Mouse (Mus musculus) hindbrain, embryonic 11.5 days (tissue): ENCODE data around the gene Irf2bp1. TPM values are rescaled to one million over a fixed set of nuclear protein-coding genes. Genes with fewer than 3 reads are reported as not detected.

Source experiments
- ATAC-seq: fragments of 200-750 bp; cut with Nextera tagmentation; 2 replicates; pipeline ENCODE4 v1.8.0; 2017; ENCODE audit warnings: mild to moderate bottlenecking, moderate TSS enrichment, moderate library complexity; ENCODE audit not compliant: low FRiP score
- DNase-seq: peaks from one replicate; pipeline ENCODE4 v3.0.0-alpha.2; 2015; ENCODE audit warnings: low spot score
- H3K27ac ChIP-seq: fragments of 300-500 bp; sonication (generic); 2 replicates; pipeline ENCODE4 v1.5.1; 2014; ENCODE audit warnings: mild to moderate bottlenecking, low read depth, low read length
- H3K27me3 ChIP-seq: fragments of 300-500 bp; sonication (generic); 2 replicates; pipeline ENCODE4 v1.6.1; 2014; ENCODE audit warnings: mild to moderate bottlenecking, low read length, moderate library complexity, mixed read lengths; ENCODE audit not compliant: control insufficient read depth, insufficient read depth
- H3K36me3 ChIP-seq: fragments of 300-500 bp; sonication (generic); 2 replicates; pipeline ENCODE4 v1.6.1; 2014; ENCODE audit warnings: mild to moderate bottlenecking, low read length, moderate library complexity, mixed read lengths; ENCODE audit not compliant: control insufficient read depth, insufficient read depth
- H3K4me1 ChIP-seq: fragments of 300-500 bp; sonication (generic); replicated peaks from 2 replicates; pipeline ENCODE4 v1.6.1; 2014; ENCODE audit warnings: low read length, mixed read lengths; ENCODE audit not compliant: control insufficient read depth, insufficient read depth
- H3K4me2 ChIP-seq: fragments of 300-500 bp; sonication (generic); replicated peaks from 2 replicates; pipeline ENCODE4 v1.6.1; 2014; ENCODE audit warnings: mild to moderate bottlenecking, low read depth, low read length
- H3K4me3 ChIP-seq: fragments of 300-500 bp; sonication (generic); 2 replicates; pipeline ENCODE4 v1.5.1; 2014; ENCODE audit warnings: low read depth, low read length
- H3K9ac ChIP-seq: fragments of 300-500 bp; sonication (generic); 2 replicates; pipeline ENCODE4 v1.6.1; 2014; ENCODE audit warnings: low read depth, low read length
- H3K9me3 ChIP-seq: fragments of 300-500 bp; sonication (generic); 2 replicates; pipeline ENCODE4 v1.6.1; 2016; ENCODE audit warnings: low read length; ENCODE audit not compliant: control insufficient read depth
- WGBS: fragments of 180-500 bp; shearing (Covaris S2); extraction: QIAGEN DNeasy Blood & Tissue Kit; methylation state at CpG from one replicate; pipeline ENCODE4 v1.1.7; 2014; 5-methylcytosine and 5-hydroxymethylcytosine counted together
- polyA plus RNA-seq: library from polyadenylated mRNA; unstranded; fragments of >200 nt; fragmentation: Nextera tagmentation; extraction: Ambion mirVana; gene quantifications from 2 replicates; pipeline ENCODE4 v1.2.1, GENCODE M21; 2014

Gene Irf2bp1
- 25.2 and 26.0 TPM in 2 replicates for polyA plus RNA-seq

GRCm38 (mm10) chr7:19003902-19004630, at the start of gene Irf2bp1:
TSS of gene Irf2bp1 (plus strand) at chr7:19004044.
- H3K27me3 ChIP-seq, result no peaks in the 10 kb centered on the region
- peak within 1 kb of the TSS; percentile 92 for H3K9ac ChIP-seq
- peaks cover 4% of the 10 kb centered on the region; the same call in 1 of the 2 replicates for H3K36me3 ChIP-seq
- H3K4me2 ChIP-seq, result peak within 1 kb of the TSS; percentile 99
- ATAC-seq (peak; percentile 65), DNase-seq (peak; percentile 97)
- under 1% methylated on average over 80 of the region's 90 CpGs for WGBS
- no peaks in the 10 kb centered on the region for H3K9me3 ChIP-seq
- H3K27ac ChIP-seq, result peak within 1 kb of the TSS; percentile 90
- H3K4me3 ChIP-seq, result peak within 1 kb of the TSS; percentile 84
- H3K4me1 ChIP-seq, result peaks cover 12% of the 10 kb centered on the region

GRCm38 (mm10) chr7:18957569-18958383, 46.1 kb upstream of the Irf2bp1 start:
- peak; percentile 50 for ATAC-seq
- DNase-seq, result peak; percentile 72
- H3K9ac ChIP-seq, result peak overlapping the region; percentile 64
- H3K27ac ChIP-seq, result peak overlapping the region; percentile 79
- H3K9me3 ChIP-seq, result no peaks in the 10 kb centered on the region
- WGBS, result under 1% methylated on average over 92 of the region's 107 CpGs
- H3K4me3 ChIP-seq, result peak overlapping the region; percentile 35
- H3K4me1 ChIP-seq, result peaks cover 20% of the 10 kb centered on the region
- H3K27me3 ChIP-seq, result peaks cover 15% of the 10 kb centered on the region
- 0 out of 2 replicates have a peak, but pooled peaks cover under 1% of the 10 kb centered on the region for H3K36me3 ChIP-seq
- peak overlapping the region; percentile 84 for H3K4me2 ChIP-seq

DNA sequence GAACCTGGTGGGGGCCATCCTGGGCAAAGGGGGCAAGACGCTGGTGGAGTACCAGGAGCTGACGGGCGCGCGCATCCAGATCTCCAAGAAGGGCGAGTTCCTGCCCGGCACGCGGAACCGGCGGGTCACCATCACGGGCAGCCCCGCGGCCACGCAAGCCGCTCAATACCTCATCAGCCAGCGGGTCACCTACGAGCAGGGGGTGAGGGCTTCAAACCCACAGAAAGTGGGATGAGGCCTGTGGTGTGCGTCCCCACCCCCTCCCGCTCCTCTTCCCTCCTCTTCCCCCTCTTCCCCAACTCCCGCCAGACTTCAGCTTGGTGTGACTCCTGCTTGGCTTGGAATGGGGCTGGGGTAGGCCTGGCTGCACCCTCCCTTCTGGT, 45.5 kb upstream of the Irf2bp1 start:
- Histone ChIP-seq H3K27me3 (peaks cover 15% of the 10 kb centered on the region), H3K36me3 (no peaks in the 10 kb centered on the region), H3K4me2 (peak overlapping the region; percentile 84), H3K27ac (peak overlapping the region; percentile 79; the same call in 1 of the 2 replicates), H3K4me3 (peak overlapping the region; percentile 35), H3K9me3 (no peaks in the 10 kb centered on the region), H3K4me1 (peaks cover 24% of the 10 kb centered on the region), H3K9ac (peak overlapping the region; percentile 64)
- WGBS, result 3% methylated on average over 21 of the region's 21 CpGs
- ATAC-seq (0 out of 2 replicates have a peak, but pooled peaks have one; percentile 1), DNase-seq (no peak)

DNA sequence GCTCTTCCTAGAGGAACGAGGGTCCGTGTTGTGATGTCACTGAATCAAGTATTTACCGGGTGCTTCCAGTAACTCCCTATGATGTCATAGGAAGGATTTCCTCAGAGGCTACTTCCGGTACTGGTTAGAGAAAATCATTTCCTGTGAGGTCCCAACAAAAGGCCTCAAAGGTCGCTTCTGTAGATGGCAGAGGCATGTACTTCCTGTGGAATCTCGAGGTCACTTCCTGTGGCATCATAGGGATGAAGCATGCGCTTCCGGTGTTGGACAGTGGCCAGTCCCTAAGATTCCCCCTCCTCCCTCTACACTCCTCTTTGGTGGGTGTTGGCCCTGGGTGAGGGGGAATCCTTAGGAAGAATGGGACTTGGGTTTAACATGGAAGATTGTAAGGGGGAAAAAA, 44.4 kb upstream of the Irf2bp1 start:
- Histone ChIP-seq H3K27ac (no peak overlapping the region), H3K36me3 (no peaks in the 10 kb centered on the region), H3K27me3 (peaks cover 15% of the 10 kb centered on the region), H3K4me2 (no peak overlapping the region), H3K9ac (no peak overlapping the region), H3K4me3 (no peak overlapping the region), H3K4me1 (peaks cover 25% of the 10 kb centered on the region), H3K9me3 (no peaks in the 10 kb centered on the region)
- 69% methylated on average over 8 of the region's 8 CpGs for WGBS
- ATAC-seq, result no peak
- peak; percentile 45 for DNase-seq

GRCm38 (mm10) chr7:18962171-18962792, 41.6 kb upstream of the Irf2bp1 start:
- Histone ChIP-seq H3K4me1 (peaks cover 24% of the 10 kb centered on the region), H3K27ac (no peak overlapping the region), H3K9me3 (no peaks in the 10 kb centered on the region), H3K4me2 (peak overlapping the region; percentile 46), H3K9ac (no peak overlapping the region), H3K27me3 (peaks cover 14% of the 10 kb centered on the region), H3K4me3 (peak overlapping the region; percentile 6; the same call in 1 of the 2 replicates), H3K36me3 (no peaks in the 10 kb centered on the region)
- DNase-seq (peak; percentile 53), ATAC-seq (no peak)
- under 1% methylated on average over 17 of the region's 17 CpGs for WGBS

DNA sequence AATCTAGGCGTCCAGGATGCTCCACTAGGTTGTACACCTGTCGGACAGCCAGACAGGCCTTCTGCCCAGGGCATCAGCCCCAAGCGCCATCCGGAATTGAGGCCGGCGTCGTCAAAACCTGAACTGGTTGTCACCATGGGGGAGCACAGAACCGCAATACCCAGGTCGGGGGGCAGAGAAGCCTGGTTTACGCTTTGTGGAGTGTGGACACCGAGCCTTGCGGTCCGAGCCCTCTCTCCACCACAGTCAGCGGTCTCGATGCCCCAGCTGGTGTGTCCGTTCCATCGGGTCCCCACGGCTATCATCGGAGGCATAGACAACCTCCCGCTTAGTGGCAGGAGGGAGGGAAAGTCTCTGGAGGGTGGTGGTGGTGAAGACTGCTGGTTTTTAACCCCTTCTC, 41.0 kb upstream of the Irf2bp1 start:
- H3K9me3 ChIP-seq, result no peaks in the 10 kb centered on the region
- WGBS, result 1% methylated on average over 20 of the region's 20 CpGs
- peaks cover 19% of the 10 kb centered on the region for H3K4me1 ChIP-seq
- H3K36me3 ChIP-seq, result no peaks in the 10 kb centered on the region
- no peak overlapping the region for H3K9ac ChIP-seq
- peak overlapping the region; percentile 46 for H3K4me2 ChIP-seq
- DNase-seq (peak; percentile 55), ATAC-seq (no peak)
- peak overlapping the region; percentile 6; the same call in 1 of the 2 replicates for H3K4me3 ChIP-seq
- H3K27ac ChIP-seq, result 0 out of 2 replicates have a peak overlapping the region, but pooled peaks have one; percentile 17
- peaks cover 11% of the 10 kb centered on the region for H3K27me3 ChIP-seq

DNA sequence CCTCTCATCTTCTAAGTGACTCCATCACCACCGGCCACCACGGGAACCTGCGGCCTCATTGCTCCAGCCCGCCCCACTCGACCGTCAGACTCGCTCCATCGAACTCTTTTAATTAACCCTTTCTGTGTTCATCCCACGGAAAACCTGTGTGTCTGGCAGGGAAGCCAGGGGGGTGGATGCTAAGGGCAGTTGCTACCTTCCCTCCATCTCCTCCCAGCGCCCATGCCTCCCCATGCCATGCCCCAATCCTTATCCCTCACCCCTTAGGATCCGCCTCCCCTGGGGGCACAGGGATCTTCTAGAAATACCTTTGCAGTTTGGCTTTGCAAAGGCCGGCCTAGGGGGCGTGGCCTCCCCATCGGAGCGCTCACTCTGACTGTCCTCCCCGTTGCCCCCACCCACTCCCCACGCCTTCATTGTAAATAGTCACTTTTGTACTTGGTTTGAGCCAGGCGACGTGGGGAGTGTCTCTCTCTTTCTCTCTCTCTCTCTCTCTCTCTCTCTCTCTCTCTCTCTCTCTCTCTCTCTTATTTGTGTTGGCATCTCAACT, 40.5 kb upstream of the Irf2bp1 start:
- Histone ChIP-seq H3K9me3 (no peaks in the 10 kb centered on the region), H3K4me2 (no peak overlapping the region; the same call in 1 of the 2 replicates), H3K9ac (0 out of 2 replicates have a peak overlapping the region, but pooled peaks have one; percentile 15), H3K36me3 (no peaks in the 10 kb centered on the region), H3K4me3 (no peak overlapping the region), H3K4me1 (peaks cover 19% of the 10 kb centered on the region), H3K27ac (no peak overlapping the region), H3K27me3 (peaks cover 5% of the 10 kb centered on the region)
- 2% methylated on average over 19 of the region's 19 CpGs for WGBS
- ATAC-seq, result no peak
- DNase-seq, result no peak

DNA sequence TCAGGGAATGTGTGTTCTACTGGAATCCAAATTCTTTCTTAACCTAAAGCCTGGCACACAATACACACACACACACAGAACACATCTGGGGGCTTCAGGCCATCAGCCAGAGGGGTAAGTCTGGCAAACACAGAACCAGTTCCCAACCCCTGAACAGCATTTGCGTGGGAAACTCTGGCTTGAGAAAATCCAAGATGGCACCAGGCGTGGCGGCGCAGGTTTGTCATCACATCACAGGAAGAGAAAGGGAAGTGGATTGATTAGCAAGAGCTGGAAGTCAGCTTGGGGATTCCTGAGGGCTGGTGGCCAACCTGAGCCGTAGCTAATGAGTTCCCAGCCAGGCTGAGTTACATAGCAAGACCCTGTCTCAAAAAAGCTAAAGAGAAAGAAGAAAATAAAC, 38.5 kb upstream of the Irf2bp1 start:
- H3K4me1 ChIP-seq, result peaks cover 16% of the 10 kb centered on the region
- H3K36me3 ChIP-seq, result no peaks in the 10 kb centered on the region
- ATAC-seq (no peak), DNase-seq (no peak)
- peaks cover 4% of the 10 kb centered on the region for H3K27me3 ChIP-seq
- H3K4me3 ChIP-seq, result no peak overlapping the region
- H3K9ac ChIP-seq, result no peak overlapping the region
- no peaks in the 10 kb centered on the region for H3K9me3 ChIP-seq
- H3K27ac ChIP-seq, result no peak overlapping the region
- no peak overlapping the region for H3K4me2 ChIP-seq
- 82% methylated on average over 5 of the region's 5 CpGs for WGBS
